Mouse (Mus musculus): ENCODE measurements at regions not wholly inside any gene's neighbourhood (a gene's known extent, or its start where the extent isn't known, plus 50 kb on each side); places are given as distances from the start of the nearest gene placed in this dataset.
A peak's percentile ranks its signal among the peaks of the same experiment; 100 is the strongest.

GRCm38 (mm10) chr3:107387314-107388087, 54.0 kb upstream of the Rbm15 start:
- peaks cover 0 to 34% of the 10 kb centered on the region in 2 experiments; a peak in 2 of 4 replicates for H3K36me3 ChIP-seq (ENCODE audit: control insufficient read depth in 1 of 2, insufficient read depth in 2 of 2, low read length in 2 of 2)
- no peak overlapping the region for H3K9ac ChIP-seq (ENCODE audit: control insufficient read depth, low read depth, low read length, poor library complexity, severe bottlenecking)
- peaks cover 3 to 7% of the 10 kb centered on the region in 2 experiments; a peak in 3 of 4 replicates for H3K27me3 ChIP-seq (ENCODE audit: control insufficient read depth in 1 of 2, insufficient read depth in 2 of 2, low read length in 2 of 2)
- TF ChIP-seq TCF12 (IDR thresholded peaks at IDR 0.05; ENCODE audit: low read depth, low read length) (peak; percentile 64; the same call in 1 of the 2 replicates), MYB (IDR thresholded peaks at IDR 0.05; ENCODE audit: low read depth, low read length) (no peak), ZNF384 (IDR thresholded peaks at IDR 0.05; ENCODE audit: low read depth, low read length) (no peak), UBTF (IDR thresholded peaks at IDR 0.05; ENCODE audit: borderline replicate concordance, insufficient read depth, low read depth, low read length) (no peak), CHD2 (IDR thresholded peaks at IDR 0.05; ENCODE audit: low read length) (no peak), GATA1 (IDR thresholded peaks at IDR 0.05; ENCODE audit: low read depth, low read length) (peak; percentile 71), RCOR1 (IDR thresholded peaks at IDR 0.05; ENCODE audit: low read depth, low read length) (0 out of 2 replicates have a peak, but pooled peaks have one; percentile 31), USF2 (IDR thresholded peaks at IDR 0.05; ENCODE audit: borderline replicate concordance in 1 of 2, insufficient read depth in 1 of 2, low read depth in 1 of 2, low read length in 2 of 2) (no peak), E2F4 (IDR thresholded peaks at IDR 0.05; ENCODE audit: borderline replicate concordance, low read depth, low read length) (no peak), USF1 (IDR thresholded peaks at IDR 0.05; ENCODE audit: low read depth, low read length) (no peak), HCFC1 (IDR thresholded peaks at IDR 0.05; ENCODE audit: low read depth, low read length) (no peak), JUND (IDR thresholded peaks at IDR 0.05; ENCODE audit: low read depth, low read length) (no peak), POLR2AphosphoS2 (IDR thresholded peaks at IDR 0.05; ENCODE audit: low read length) (no peak), POLR2AphosphoS5 (IDR thresholded peaks at IDR 0.05; ENCODE audit: borderline replicate concordance, low read depth, low read length) (no peak), ZKSCAN1 (IDR thresholded peaks at IDR 0.05; ENCODE audit: low read depth, low read length) (no peak), EP300 (IDR thresholded peaks at IDR 0.05; ENCODE audit: low read depth in 1 of 2, low read length in 2 of 2) (peak; percentile 53 to 59), MEF2A (IDR thresholded peaks at IDR 0.05; ENCODE audit: extremely low read depth, insufficient replicate concordance, low read depth, low read length, poor library complexity, severe bottlenecking) (no peak)
- peak; percentile 24 for DNase-seq (ENCODE audit: low read depth, low spot score)
- no peaks in the 10 kb centered on the region for H3K79me2 ChIP-seq (ENCODE audit: control insufficient read depth, insufficient read depth, low read length, poor library complexity)
- no peaks in the 10 kb centered on the region for H3K9me3 ChIP-seq (replicated peaks; ENCODE audit: insufficient read depth, low read length)
- H3K27ac ChIP-seq (ENCODE audit: control insufficient read depth, low read depth, low read length) = no peak overlapping the region
- H3K4me1 ChIP-seq (ENCODE audit: control insufficient read depth in 1 of 2, insufficient read depth in 2 of 2, low read length in 2 of 2) = peaks cover 9 to 36% of the 10 kb centered on the region in 2 experiments
- no peak overlapping the region for H3K4me3 ChIP-seq (ENCODE audit: control insufficient read depth in 1 of 2, insufficient read depth in 1 of 2, low read depth in 2 of 2, low read length in 2 of 2)

- peak; percentile 74 for DNase-seq (ENCODE audit: low read depth, low spot score)
- Histone ChIP-seq H3K27me3 (ENCODE audit: control insufficient read depth in 1 of 2, insufficient read depth in 2 of 2, low read length in 2 of 2) (peaks cover 3 to 5% of the 10 kb centered on the region in 2 experiments; a peak in 3 of 4 replicates), H3K79me2 (ENCODE audit: control insufficient read depth, insufficient read depth, low read length, poor library complexity) (no peaks in the 10 kb centered on the region), H3K4me3 (ENCODE audit: control insufficient read depth in 1 of 2, insufficient read depth in 1 of 2, low read depth in 2 of 2, low read length in 2 of 2) (no peak overlapping the region), H3K36me3 (ENCODE audit: control insufficient read depth in 1 of 2, insufficient read depth in 2 of 2, low read length in 2 of 2) (peaks cover 0 to 34% of the 10 kb centered on the region in 2 experiments; a peak in 2 of 4 replicates), H3K9me3 (replicated peaks; ENCODE audit: insufficient read depth, low read length) (no peaks in the 10 kb centered on the region), H3K27ac (ENCODE audit: control insufficient read depth, low read depth, low read length) (peak overlapping the region; percentile 37; the same call in 1 of the 2 replicates), H3K4me1 (ENCODE audit: control insufficient read depth in 1 of 2, insufficient read depth in 2 of 2, low read length in 2 of 2) (peaks cover 9 to 36% of the 10 kb centered on the region in 2 experiments), H3K9ac (ENCODE audit: control insufficient read depth, low read depth, low read length, poor library complexity, severe bottlenecking) (no peak overlapping the region; the same call in 1 of the 2 replicates)
- no peak for TF ChIP-seq CTCF (IDR thresholded peaks at IDR 0.05 in 2 of 3, conservative IDR thresholded peaks at IDR 0.05 in 1 of 3; ENCODE audit: control insufficient read depth in 1 of 3, insufficient read depth in 1 of 3, low read depth in 2 of 3, low read length in 3 of 3, poor library complexity in 1 of 3, severe bottlenecking in 1 of 3)
- TF ChIP-seq EP300 (IDR thresholded peaks at IDR 0.05; ENCODE audit: low read depth in 1 of 2, low read length in 2 of 2) = peak; percentile 66 to 79
- no peak for TF ChIP-seq MEF2A (IDR thresholded peaks at IDR 0.05; ENCODE audit: extremely low read depth, insufficient replicate concordance, low read depth, low read length, poor library complexity, severe bottlenecking)
- no peak for TF ChIP-seq NELFE (IDR thresholded peaks at IDR 0.05; ENCODE audit: low read depth, low read length)
- TF ChIP-seq ELF1 (IDR thresholded peaks at IDR 0.05; ENCODE audit: low read depth, low read length) = 0 out of 2 replicates have a peak, but pooled peaks have one; percentile 28
- TF ChIP-seq ETS1 (IDR thresholded peaks at IDR 0.05; ENCODE audit: low read depth, low read length) = 0 out of 2 replicates have a peak, but pooled peaks have one; percentile 32
- TF ChIP-seq SIN3A (IDR thresholded peaks at IDR 0.05; ENCODE audit: low read length) = 0 out of 2 replicates have a peak, but pooled peaks have one; percentile 17
- no peak for TF ChIP-seq MYC (IDR thresholded peaks at IDR 0.05; ENCODE audit: low read depth, low read length)
- no peak for TF ChIP-seq USF1 (IDR thresholded peaks at IDR 0.05; ENCODE audit: low read depth, low read length)
- no peak for TF ChIP-seq HCFC1 (IDR thresholded peaks at IDR 0.05; ENCODE audit: low read depth, low read length)
- no peak for TF ChIP-seq ZMIZ1 (IDR thresholded peaks at IDR 0.05; ENCODE audit: low read depth, low read length)
- TF ChIP-seq UBTF (IDR thresholded peaks at IDR 0.05; ENCODE audit: borderline replicate concordance, insufficient read depth, low read depth, low read length) = no peak
- no peak; the same call in 1 of the 2 replicates for TF ChIP-seq MAFK (IDR thresholded peaks at IDR 0.05; ENCODE audit: borderline replicate concordance, low read depth, low read length)
- peak; percentile 63; the same call in 1 of the 2 replicates for TF ChIP-seq RCOR1 (IDR thresholded peaks at IDR 0.05; ENCODE audit: low read depth, low read length)
- no peak for TF ChIP-seq MAZ (IDR thresholded peaks at IDR 0.05; ENCODE audit: low read depth, low read length)
- TF ChIP-seq GATA1 (IDR thresholded peaks at IDR 0.05; ENCODE audit: low read depth, low read length) = peak; percentile 64
- TF ChIP-seq TAL1 (IDR thresholded peaks at IDR 0.05; ENCODE audit: low read length) = peak; percentile 44
- TF ChIP-seq MYB (IDR thresholded peaks at IDR 0.05; ENCODE audit: low read depth, low read length) = no peak
Observed at GRCm38 (mm10) chr3:107386432-107386831, 53.0 kb upstream of the Rbm15 start.

Measured in MEL (cell line).